Mouse (Mus musculus) heart, postnatal 25 days (tissue): ENCODE measurements around the gene Zbtb32. TPM values are rescaled to one million over a fixed set of nuclear protein-coding genes. Genes with fewer than 3 reads are reported as not detected.

Source experiments
- DNase-seq: peaks from one replicate; pipeline ENCODE4 v3.0.0; 2022; ENCODE audit warnings: low spot score
- intact Hi-C: fragments of 180-260 bp; cut with DNase I; formaldehyde crosslinking; loops from one replicate; pipeline ENCODE4 v1.15.1; 2025
- microRNA-seq: library from miRNA; unstranded; fragments of <30 nt; microRNA quantifications from one replicate; pipeline ENCODE4 v1.2.0, GENCODE M21; 2022
- total RNA-seq, 2 experiments: library from RNA; stranded (reverse); gene quantifications; 2 replicates each; pipeline ENCODE4 v1.2.3; 2021

The Zbtb32 gene
- total RNA-seq, 2 experiments from 2014 or later: not detected

DNA sequence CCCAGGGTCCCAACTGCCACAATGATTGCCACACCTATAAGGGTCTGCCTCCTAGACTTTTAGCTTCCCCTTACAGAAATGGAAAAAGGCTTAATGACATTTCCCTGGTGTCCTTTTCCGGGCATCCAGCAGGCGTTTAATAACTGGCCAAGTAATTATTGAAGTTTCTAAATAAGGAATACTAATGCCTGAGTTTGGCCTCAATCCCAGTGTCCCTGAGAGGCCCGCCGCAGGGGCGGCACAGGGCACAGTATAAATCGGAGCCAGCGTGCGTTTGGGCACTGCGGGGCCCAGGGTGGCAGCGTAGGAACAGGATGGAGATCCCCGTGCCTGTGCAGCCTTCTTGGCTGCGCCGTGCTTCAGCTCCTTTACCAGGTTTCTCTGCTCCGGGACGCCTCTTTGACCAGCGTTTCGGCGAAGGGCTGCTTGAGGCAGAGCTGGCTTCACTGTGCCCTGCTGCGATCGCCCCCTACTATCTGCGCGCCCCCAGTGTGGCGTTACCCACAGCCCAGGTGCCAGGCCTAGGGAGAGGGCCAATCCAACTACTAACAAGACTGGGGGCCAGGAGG is 45.6 kb downstream of the Zbtb32 start:
- intact Hi-C loops: no loop called here

DNA sequence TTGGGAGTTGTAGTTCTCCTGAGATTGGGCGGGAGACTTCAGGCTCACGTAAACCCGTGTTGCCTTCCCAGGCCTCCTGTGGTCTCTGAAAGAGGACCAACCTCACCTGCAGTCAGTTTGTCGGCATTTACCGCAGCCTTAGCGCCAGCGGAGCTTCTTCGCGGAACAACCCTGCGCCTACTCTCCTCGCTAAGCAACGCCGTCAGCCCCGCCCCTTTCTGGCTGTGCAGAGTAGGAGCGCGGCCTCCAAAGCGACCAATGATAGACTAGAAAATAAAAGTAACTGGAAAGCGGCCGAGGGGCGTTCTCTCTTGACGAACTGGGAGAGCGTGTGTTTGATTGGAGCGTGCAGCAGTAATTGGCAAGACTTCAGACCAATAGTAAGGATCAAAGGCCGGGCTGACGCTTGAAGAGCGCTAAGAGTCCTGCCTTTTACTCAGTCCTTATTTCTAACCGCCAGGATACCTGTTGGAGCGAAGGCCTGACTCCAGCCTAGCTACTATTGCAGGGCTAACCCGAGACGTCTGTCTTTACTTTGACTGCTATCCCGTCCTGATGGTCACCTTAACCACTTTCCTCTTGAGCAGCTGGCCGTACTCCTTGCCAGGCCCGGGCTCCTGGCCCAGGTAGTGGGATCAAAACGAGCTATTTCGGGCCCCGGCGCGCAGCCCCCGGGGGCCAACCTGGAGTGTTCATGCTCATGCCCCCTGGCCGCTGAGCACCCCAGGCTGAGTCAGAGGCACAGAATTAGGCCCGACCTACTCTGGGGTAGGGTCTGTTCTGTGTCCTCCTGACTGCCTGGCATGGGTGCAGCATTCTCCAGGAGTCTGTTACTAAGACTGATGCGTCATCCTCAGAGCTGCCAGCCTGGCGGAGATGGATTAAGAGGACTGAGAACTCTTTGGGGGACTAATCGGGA is 46.3 kb downstream of the Zbtb32 start, which contains the start of the genes Hspb6 and Proser3:
Gene Hspb6 (plus strand): TSS at position 77 of the 919 bp plus-strand sequence.
Gene Proser3 (minus strand): TSS at position 198 of the 919 bp plus-strand sequence.
- intact Hi-C loops: no loop called here
- DNase-seq: peak; percentile 95

More for the DNA sequence above, 45.6 kb downstream of the Zbtb32 start:
- DNase-seq: peak; percentile 44

DNA sequence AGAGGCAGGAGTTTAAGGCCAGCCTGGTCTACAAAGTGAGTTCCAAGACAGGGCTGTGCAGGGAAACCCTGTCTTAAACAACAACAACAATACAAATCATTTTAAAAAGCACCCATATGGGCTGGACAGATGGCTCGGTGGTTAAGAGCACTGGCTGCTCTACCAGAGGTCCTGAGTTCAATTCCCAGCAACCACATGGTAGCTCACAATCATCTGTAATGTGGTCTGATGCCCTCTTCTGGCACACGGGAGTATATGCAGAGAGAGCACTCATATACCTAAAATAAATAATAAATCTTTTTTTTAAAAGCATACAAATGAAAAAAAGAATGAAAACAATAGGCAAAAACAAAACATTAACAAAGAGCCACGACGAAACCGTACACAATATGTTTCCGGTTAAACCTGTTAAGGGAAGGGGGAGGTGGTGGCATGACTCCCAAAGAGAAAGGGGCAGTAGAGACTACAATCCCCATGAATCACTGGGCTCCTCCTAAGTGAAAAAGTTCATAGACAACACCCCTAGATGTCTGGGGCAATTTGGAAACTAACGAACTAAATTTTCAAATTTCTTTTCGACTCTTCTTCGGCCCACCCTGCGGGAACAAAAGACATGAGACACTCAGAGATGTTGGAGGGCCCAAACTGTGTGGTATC is 47.1 kb downstream of the Zbtb32 start:
- no peak for DNase-seq
- intact Hi-C loops: no loop called here

DNA sequence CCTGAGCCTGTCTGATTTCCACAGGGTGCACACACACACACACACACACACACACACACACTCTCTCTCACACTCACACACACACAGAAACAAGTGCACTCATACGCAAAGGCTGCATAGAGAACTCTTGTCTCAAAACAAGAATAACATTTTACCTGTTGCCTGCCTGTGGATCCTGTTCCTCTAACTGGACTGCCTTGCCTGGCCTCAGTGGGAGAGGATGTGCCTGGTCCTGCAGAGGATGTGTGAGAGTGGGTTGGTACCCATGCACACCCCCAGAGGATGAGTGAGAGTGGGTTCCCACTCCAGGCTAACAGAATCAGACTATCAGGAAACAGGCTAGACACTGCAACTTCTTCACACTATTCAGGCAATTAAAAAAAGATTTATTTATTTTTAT is 48.1 kb downstream of the Zbtb32 start:
- intact Hi-C loops: no loop called here
- no peak for DNase-seq

DNA sequence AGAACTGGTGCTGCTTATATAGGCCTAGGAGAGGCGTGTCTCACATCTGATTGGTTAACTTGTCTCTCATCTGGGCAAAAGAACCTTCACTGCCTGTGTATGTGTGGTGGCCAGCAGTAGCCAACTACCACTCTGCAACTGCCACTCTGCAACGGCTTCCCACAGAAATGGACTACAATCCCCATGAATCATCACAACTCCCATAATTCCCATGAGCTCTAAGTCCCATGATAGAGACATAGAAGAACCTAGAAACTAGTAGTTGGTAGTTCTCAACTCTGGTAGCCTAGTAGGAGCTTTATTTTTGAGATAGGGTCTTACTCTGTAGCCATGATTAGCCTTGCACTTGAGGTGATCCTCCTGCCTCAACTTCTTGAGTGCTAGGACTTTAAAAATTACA is 48.8 kb downstream of the Zbtb32 start:
- intact Hi-C loops: loop anchor here (5.0 kb wide), 1 partner anchor 58 kb away; the partner anchor contains the start of gene Prodh2
- DNase-seq: no peak

DNA sequence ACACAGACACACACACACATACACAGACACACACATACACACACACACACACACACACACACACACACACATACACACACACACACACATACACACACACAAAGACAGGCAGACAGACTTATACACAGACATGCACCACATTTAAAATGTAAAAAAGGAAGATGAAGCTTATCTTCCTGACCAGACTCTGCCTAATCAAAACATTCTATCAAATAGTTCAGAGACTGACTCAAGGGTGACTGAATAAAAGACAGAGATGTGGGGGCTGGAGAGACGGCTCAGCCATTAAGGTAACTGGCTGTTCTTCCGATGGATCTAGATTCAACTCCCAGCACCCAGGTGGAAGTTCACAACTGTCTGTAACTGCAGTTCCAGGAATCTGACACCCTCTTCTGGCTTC is 54.4 kb downstream of the Zbtb32 start:
- DNase-seq: no peak
- intact Hi-C loops: no loop called here

DNA sequence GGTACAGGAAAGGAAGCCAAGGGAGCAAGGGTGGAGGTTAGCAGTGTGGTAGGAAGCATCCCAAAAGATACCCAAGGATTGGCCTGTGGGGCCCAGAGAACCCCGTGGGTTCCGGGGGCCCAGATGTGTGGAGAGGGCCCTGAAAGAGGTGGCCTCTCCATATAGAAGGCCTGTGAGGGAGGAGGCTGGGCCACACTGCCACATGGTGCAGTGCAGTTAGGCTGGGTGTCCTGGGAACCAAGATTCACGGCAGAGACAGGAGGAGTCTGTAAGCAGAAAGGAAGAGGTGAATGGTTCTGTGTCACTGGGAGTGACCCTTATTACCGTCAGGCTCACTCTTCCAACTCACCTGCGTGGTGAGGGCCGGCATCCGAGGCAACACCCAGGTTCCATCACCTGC is 58.1 kb downstream of the Zbtb32 start:
- intact Hi-C loops: no loop called here
- no peak for DNase-seq

Small RNAs within 50 kb of the gene (microRNA-seq; reads per million reads assigned to microRNA genes)
- gene Gm38670 (2.5 reads per million), gene Mir3569 (not detected)

Other genes with a start within 250 kb of the Zbtb32 start
- 1 to 10 TPM in 1 of 2 experiments, under 1 TPM in 1; 0.95 to 1.3 TPM for gene Lrfn3, start 236.1 kb downstream of the Zbtb32 start, total RNA-seq
- gene Tyrobp, start 185.1 kb downstream of the Zbtb32 start, total RNA-seq: 10 to 100 TPM; 17.7 to 18.4 TPM
- gene Hcst, start 179.1 kb downstream of the Zbtb32 start, total RNA-seq: not detected
- gene Nfkbid, start 177.2 kb downstream of the Zbtb32 start, total RNA-seq: under 1 TPM; 0.20 to 0.47 TPM
- gene Aplp1, start 153.4 kb downstream of the Zbtb32 start, total RNA-seq: 1 to 10 TPM; 3.5 TPM
- gene Kirrel2, start 141.2 kb downstream of the Zbtb32 start, total RNA-seq: not detected
- not detected for gene Nphs1, start 140.6 kb downstream of the Zbtb32 start, total RNA-seq
- gene Prodh2, start 105.3 kb downstream of the Zbtb32 start, total RNA-seq: not detected
- 1 to 10 TPM in 1 of 2 experiments, under 1 TPM in 1; 0.81 to 1.1 TPM for gene Arhgap33, start 63.8 kb downstream of the Zbtb32 start, total RNA-seq
- 100 to 1,000 TPM; 720 to 731 TPM for gene Hspb6, start 46.7 kb downstream of the Zbtb32 start, total RNA-seq
- 1 to 10 TPM; 4.5 to 4.7 TPM for gene Proser3, start 46.6 kb downstream of the Zbtb32 start, total RNA-seq
- gene Lin37, start 39.1 kb downstream of the Zbtb32 start, total RNA-seq: 10 to 100 TPM; 15.1 to 15.5 TPM
- gene U2af1l4, start 35.6 kb downstream of the Zbtb32 start, total RNA-seq: 10 to 100 TPM; 63.7 to 66.4 TPM
- gene Gm49396, start 35.6 kb downstream of the Zbtb32 start, total RNA-seq: 1 to 10 TPM; 1.4 to 1.9 TPM
- 10 to 100 TPM; 61.2 to 70.3 TPM for gene Psenen, start 35.3 kb downstream of the Zbtb32 start, total RNA-seq
- gene Igflr1, start 33.5 kb downstream of the Zbtb32 start, total RNA-seq: 1 to 10 TPM; 1.3 to 1.6 TPM
- 10 to 100 TPM; 17.5 to 22.7 TPM for gene Kmt2b, start 10.2 kb downstream of the Zbtb32 start, total RNA-seq
- under 1 TPM in 1 of 2 experiments, not detected in 1; 0.52 TPM for gene Upk1a, start 13.9 kb upstream of the Zbtb32 start, total RNA-seq
- gene Cox6b1, start 27.2 kb upstream of the Zbtb32 start, total RNA-seq: 1,000 to 10,000 TPM; 4,579 to 4,828 TPM
- not detected for gene Etv2, start 36.9 kb upstream of the Zbtb32 start, total RNA-seq
- 10 to 100 TPM; 49.9 to 53.9 TPM for gene Rbm42, start 51.4 kb upstream of the Zbtb32 start, total RNA-seq
- 1 to 10 TPM; 4.3 TPM for gene Haus5, start 66.1 kb upstream of the Zbtb32 start, total RNA-seq
- under 1 TPM in 1 of 2 experiments, not detected in 1; 0.65 TPM for gene Pmis2, start 72.7 kb upstream of the Zbtb32 start, total RNA-seq
- not detected for gene 2200002J24Rik, start 100.0 kb upstream of the Zbtb32 start, total RNA-seq
- not detected for gene Atp4a, start 113.3 kb upstream of the Zbtb32 start, total RNA-seq
- gene Tmem147, start 130.6 kb upstream of the Zbtb32 start, total RNA-seq: 100 to 1,000 TPM; 269 to 278 TPM
- not detected for gene Gapdhs, start 144.8 kb upstream of the Zbtb32 start, total RNA-seq
- 1 to 10 TPM; 2.3 to 5.5 TPM for gene Sbsn, start 152.6 kb upstream of the Zbtb32 start, total RNA-seq
- 1 to 10 TPM; 3.6 to 6.6 TPM for gene Dmkn, start 164.8 kb upstream of the Zbtb32 start, total RNA-seq
- gene Krtdap, start 189.0 kb upstream of the Zbtb32 start, total RNA-seq: not detected
- gene Ffar2, start 224.9 kb upstream of the Zbtb32 start, total RNA-seq: under 1 TPM in 1 of 2 experiments, not detected in 1; 0.22 TPM